Mouse (Mus musculus) MEL (cell line): ENCODE measurements around the gene Igf1r. TPM values are rescaled to one million over a fixed set of nuclear protein-coding genes. Genes with fewer than 3 reads are reported as not detected.

Experiments used
- DNase-seq: peaks from one replicate; pipeline ENCODE4 v3.0.0; 2011; ENCODE audit warnings: low read depth, low spot score
- H3K27ac ChIP-seq: 2 replicates; pipeline ENCODE4 v1.5.1; 2012; ENCODE audit warnings: low read depth, mild to moderate bottlenecking, control low read depth, low read length, moderate library complexity; ENCODE audit not compliant: control insufficient read depth
- H3K27me3 ChIP-seq, 2 experiments: fragments of 150-350 bp in 1 of 2; sonication (generic) in 1 of 2; 2 replicates each; pipeline ENCODE4 v1.6.1; 2012; ENCODE audit warnings: low read length in 2 of 2, mild to moderate bottlenecking in 2 of 2, improper control_type of control experiment in 1 of 2, moderate library complexity in 1 of 2; ENCODE audit not compliant: insufficient read depth in 2 of 2, control insufficient read depth in 1 of 2
- H3K36me3 ChIP-seq, 2 experiments: 2 replicates each; pipeline ENCODE4 v1.6.1; 2012 to 2014; ENCODE audit warnings: low read length in 2 of 2, improper control_type of control experiment in 1 of 2, inconsistent platforms in 1 of 2, mild to moderate bottlenecking in 1 of 2; ENCODE audit not compliant: insufficient read depth in 2 of 2, control insufficient read depth in 1 of 2
- H3K4me1 ChIP-seq, 2 experiments: fragments of 150-350 bp in 1 of 2; sonication (generic) in 1 of 2; 2 replicates each; pipeline ENCODE4 v1.6.1; 2012; ENCODE audit warnings: low read length in 2 of 2, improper control_type of control experiment in 1 of 2, mild to moderate bottlenecking in 1 of 2; ENCODE audit not compliant: insufficient read depth in 2 of 2, control insufficient read depth in 1 of 2
- H3K4me3 ChIP-seq, 2 experiments: fragments of 150-350 bp in 1 of 2; sonication (generic) in 1 of 2; 2 replicates each; pipeline ENCODE4 v1.5.1; 2012; ENCODE audit warnings: low read depth in 2 of 2, low read length in 2 of 2, mild to moderate bottlenecking in 2 of 2, moderate library complexity in 2 of 2, control low read depth in 1 of 2, improper control_type of control experiment in 1 of 2; ENCODE audit not compliant: control insufficient read depth in 1 of 2, insufficient read depth in 1 of 2
- H3K79me2 ChIP-seq: 2 replicates; pipeline ENCODE4 v1.6.1; 2012; ENCODE audit warnings: mild to moderate bottlenecking, low read length, moderate library complexity; ENCODE audit not compliant: control insufficient read depth, poor library complexity, insufficient read depth
- H3K9ac ChIP-seq: 2 replicates; pipeline ENCODE4 v1.6.1; 2012; ENCODE audit warnings: low read depth, mild to moderate bottlenecking, control low read depth, low read length, moderate library complexity; ENCODE audit not compliant: control insufficient read depth, poor library complexity, severe bottlenecking
- H3K9me3 ChIP-seq: fragments of 150-350 bp; sonication (generic); replicated peaks from 2 replicates; pipeline ENCODE4 v1.6.1; 2012; ENCODE audit warnings: mild to moderate bottlenecking, low read length, improper control_type of control experiment, moderate library complexity; ENCODE audit not compliant: insufficient read depth
- CHD1 ChIP-seq: IDR thresholded peaks from 2 replicates; pipeline ENCODE4 v1.6.1; 2012; ENCODE audit warnings: low read depth, mild to moderate bottlenecking, inconsistent platforms, low read length, improper control_type of control experiment
- CHD2 ChIP-seq: IDR thresholded peaks from 2 replicates; pipeline ENCODE4 v1.6.1; 2011; ENCODE audit warnings: low read length, improper control_type of control experiment
- EP300 ChIP-seq, 2 experiments: IDR thresholded peaks; 2 replicates each; pipeline ENCODE4 v1.6.1; 2011; ENCODE audit warnings: improper control_type of control experiment in 2 of 2, low read length in 2 of 2, low read depth in 1 of 2, mild to moderate bottlenecking in 1 of 2
- ETS1 ChIP-seq: IDR thresholded peaks from 2 replicates; pipeline ENCODE4 v1.6.1; 2012; ENCODE audit warnings: low read depth, mild to moderate bottlenecking, inconsistent platforms, low read length, improper control_type of control experiment, moderate library complexity
- GABPA ChIP-seq: IDR thresholded peaks from 2 replicates; pipeline ENCODE4 v1.6.1; 2012; ENCODE audit warnings: low read depth, mild to moderate bottlenecking, inconsistent platforms, low read length, improper control_type of control experiment, moderate library complexity
- GATA1 ChIP-seq: IDR thresholded peaks from 2 replicates; pipeline ENCODE4 v1.6.1; 2011; ENCODE audit warnings: low read depth, low read length, improper control_type of control experiment
- KAT2A ChIP-seq: conservative IDR thresholded peaks from 2 replicates; pipeline ENCODE4 v1.6.1; 2012; ENCODE audit warnings: low read depth, low read length, improper control_type of control experiment, inconsistent platforms
- MAX ChIP-seq: IDR thresholded peaks from 2 replicates; pipeline ENCODE4 v1.6.1; 2011; ENCODE audit warnings: low read length, improper control_type of control experiment
- MAZ ChIP-seq: IDR thresholded peaks from 2 replicates; pipeline ENCODE4 v1.6.1; 2012; ENCODE audit warnings: low read depth, mild to moderate bottlenecking, inconsistent platforms, low read length, improper control_type of control experiment
- MYB ChIP-seq: IDR thresholded peaks from 2 replicates; pipeline ENCODE4 v1.6.1; 2011; ENCODE audit warnings: mild to moderate bottlenecking, low read depth, low read length, improper control_type of control experiment
- RAD21 ChIP-seq: IDR thresholded peaks from 2 replicates; pipeline ENCODE4 v1.6.1; 2011; ENCODE audit warnings: mild to moderate bottlenecking, low read depth, low read length, improper control_type of control experiment
- RCOR1 ChIP-seq: IDR thresholded peaks from 2 replicates; pipeline ENCODE4 v1.6.1; 2012; ENCODE audit warnings: low read depth, mild to moderate bottlenecking, inconsistent platforms, low read length, improper control_type of control experiment
- SIN3A ChIP-seq: IDR thresholded peaks from 2 replicates; pipeline ENCODE4 v1.6.1; 2012; ENCODE audit warnings: low read length, improper control_type of control experiment, inconsistent platforms
- TAL1 ChIP-seq: IDR thresholded peaks from 2 replicates; pipeline ENCODE4 v1.6.1; 2012; ENCODE audit warnings: mild to moderate bottlenecking, inconsistent platforms, low read length, moderate library complexity, mixed read lengths
- TBP ChIP-seq: IDR thresholded peaks from 2 replicates; pipeline ENCODE4 v1.8.0; 2011; ENCODE audit warnings: low read depth, low read length, improper control_type of control experiment
- UBTF ChIP-seq: IDR thresholded peaks from 2 replicates; pipeline ENCODE4 v1.6.1; 2012; ENCODE audit warnings: low read depth, mild to moderate bottlenecking, inconsistent platforms, low read length, improper control_type of control experiment, moderate library complexity, borderline replicate concordance; ENCODE audit not compliant: insufficient read depth
- USF2 ChIP-seq, 2 experiments: IDR thresholded peaks; 2 replicates each; pipeline ENCODE4 v1.6.1; 2011 to 2012; ENCODE audit warnings: improper control_type of control experiment in 2 of 2, low read length in 2 of 2, borderline replicate concordance in 1 of 2, inconsistent platforms in 1 of 2, low read depth in 1 of 2, mild to moderate bottlenecking in 1 of 2; ENCODE audit not compliant: insufficient read depth in 1 of 2
- ZC3H11A ChIP-seq: IDR thresholded peaks from 2 replicates; pipeline ENCODE4 v1.6.1; 2012; ENCODE audit warnings: low read depth, mild to moderate bottlenecking, inconsistent platforms, low read length, improper control_type of control experiment
- ZKSCAN1 ChIP-seq: IDR thresholded peaks from 2 replicates; pipeline ENCODE4 v1.6.1; 2012; ENCODE audit warnings: low read depth, mild to moderate bottlenecking, inconsistent platforms, low read length, improper control_type of control experiment, moderate library complexity
- ZNF384 ChIP-seq: IDR thresholded peaks from 2 replicates; pipeline ENCODE4 v1.6.1; 2012; ENCODE audit warnings: low read depth, mild to moderate bottlenecking, inconsistent platforms, low read length, improper control_type of control experiment
- polyA plus RNA-seq, 2 experiments: library from polyadenylated mRNA; stranded (reverse) in 1 of 2; unstranded in 1 of 2; fragments of >175 nt in 1 of 2; fragments of >200 nt in 1 of 2; gene quantifications; 2 replicates each; pipeline versions ENCODE4 v1.2.1 to v1.2.4; 2012; ENCODE audit warnings: low replicate concordance in 2 of 2, low read depth in 1 of 2; ENCODE audit not compliant: insufficient read length in 2 of 2, insufficient read depth in 1 of 2, missing spikeins in 1 of 2
- total RNA-seq: library from RNA; depleted of rRNA; stranded (reverse); fragments of 300-350 nt; gene quantifications from 2 replicates; pipeline ENCODE4 v1.2.3, GENCODE M21; 2012

The Igf1r gene
- total and polyA plus RNA-seq, 3 experiments, result 11.8 to 11.9 TPM; not detected in 1

DNA sequence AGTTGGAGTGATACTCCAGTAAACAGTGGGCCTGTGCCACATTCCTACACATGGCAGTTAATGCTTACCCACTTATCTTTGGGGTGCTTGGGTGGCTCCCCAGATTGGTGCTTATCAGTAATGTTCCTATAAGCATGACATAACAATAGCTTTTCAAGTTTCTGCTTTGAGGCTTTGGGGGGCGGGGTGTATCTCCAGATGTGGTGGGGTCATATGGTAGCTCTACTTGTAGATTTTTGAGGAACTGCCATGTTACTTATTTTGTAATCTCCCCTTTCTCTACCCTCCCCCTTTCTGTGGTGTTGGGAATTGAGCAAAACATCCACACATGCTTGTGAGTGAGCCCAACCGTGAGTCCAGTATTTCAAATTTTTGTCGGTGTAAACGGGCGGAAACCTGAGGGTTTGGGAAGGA lies 32.4 kb downstream of the Igf1r start (continued):
- TF ChIP-seq GABPA (peak; percentile 64; the same call in 1 of the 2 replicates), MAX (peak; percentile 88), CHD2 (peak; percentile 85), TBP (no peak), ZC3H11A (peak; percentile 59), UBTF (no peak), MYB (peak; percentile 95), MAZ (peak; percentile 96), GATA1 (peak; percentile 98), USF2 (IDR thresholded peaks at IDR 0.05; ENCODE audit: borderline replicate concordance in 1 of 2, insufficient read depth in 1 of 2, low read depth in 1 of 2, low read length in 2 of 2) (no peak)
- TF ChIP-seq, all 39 proteins: peak for 27

DNA sequence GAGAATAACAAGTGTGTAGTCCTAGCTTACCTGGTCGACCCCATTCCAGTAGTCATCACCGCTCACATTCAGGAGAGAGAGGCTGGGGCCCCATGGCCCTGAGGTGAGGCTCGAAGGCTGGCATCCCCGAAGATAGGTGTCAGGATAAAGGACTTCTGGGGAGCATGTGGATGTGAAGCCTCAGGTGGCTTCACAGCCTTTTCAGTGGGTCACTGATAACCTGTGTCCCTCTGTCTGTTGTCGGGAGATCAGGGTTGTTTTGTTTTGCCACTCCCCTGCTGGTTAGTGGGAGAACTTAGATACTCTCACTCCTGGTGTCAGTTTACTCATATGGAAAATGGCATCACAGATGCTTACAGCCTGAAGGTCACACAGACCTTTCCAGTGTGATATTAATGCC lies 32.9 kb downstream of the Igf1r start:
- no peak for TF ChIP-seq RAD21
- 0 out of 2 replicates have a peak, but pooled peaks have one; percentile 79 for TF ChIP-seq CHD1
- TF ChIP-seq GATA1, result 0 out of 2 replicates have a peak, but pooled peaks have one; percentile 19
- TF ChIP-seq TAL1, result peak; percentile 39; the same call in 1 of the 2 replicates
- peak in 1 of 2 experiments; percentile 52; a peak in 1 of 4 replicates for TF ChIP-seq EP300 (IDR thresholded peaks at IDR 0.05; ENCODE audit: low read depth in 1 of 2, low read length in 2 of 2)
- Histone ChIP-seq H3K9me3 (no peaks in the 10 kb centered on the region), H3K4me3 (peak overlapping the region; percentile 23 to 36), H3K79me2 (peaks cover 17% of the 10 kb centered on the region), H3K4me1 (peaks cover 27 to 34% of the 10 kb centered on the region in 2 experiments), H3K27ac (peak overlapping the region; percentile 90), H3K36me3 (peaks cover 0 to 39% of the 10 kb centered on the region in 2 experiments; a peak in 2 of 4 replicates), H3K27me3 (no peaks in the 10 kb centered on the region), H3K9ac (peak overlapping the region; percentile 48)
- DNase-seq, result peak; percentile 47

DNA sequence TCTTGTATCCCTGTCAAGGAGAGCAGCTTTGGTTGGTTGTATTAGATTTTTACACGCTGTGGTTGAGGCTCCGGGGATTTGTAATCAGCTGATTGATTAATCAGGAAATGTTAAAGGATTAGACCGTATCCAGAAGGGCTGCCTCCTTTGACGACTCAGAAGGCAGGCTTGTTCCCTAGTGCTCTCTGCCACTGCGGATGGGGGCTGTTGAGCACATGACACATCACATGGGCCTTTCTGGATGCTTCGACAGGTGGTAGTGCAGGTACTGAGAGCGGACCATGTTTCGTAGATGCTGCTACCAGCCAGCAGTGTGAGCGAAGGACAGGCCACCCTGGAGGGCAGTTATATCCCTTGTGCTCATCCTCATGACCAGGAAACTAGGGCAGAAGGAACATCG lies 33.6 kb downstream of the Igf1r start:
- H3K9me3 ChIP-seq, result no peaks in the 10 kb centered on the region
- peaks cover 0 to 39% of the 10 kb centered on the region in 2 experiments; a peak in 2 of 4 replicates for H3K36me3 ChIP-seq
- H3K79me2 ChIP-seq, result peaks cover 17% of the 10 kb centered on the region
- H3K4me3 ChIP-seq, result no peak overlapping the region
- peaks cover 27 to 34% of the 10 kb centered on the region in 2 experiments for H3K4me1 ChIP-seq
- no peak for TF ChIP-seq MAZ
- TF ChIP-seq ZC3H11A, result no peak
- no peak for TF ChIP-seq KAT2A
- no peak for TF ChIP-seq EP300 (IDR thresholded peaks at IDR 0.05; ENCODE audit: low read depth in 1 of 2, low read length in 2 of 2)
- TF ChIP-seq ZNF384, result no peak
- no peak for TF ChIP-seq RAD21
- TF ChIP-seq ZKSCAN1, result no peak
- TF ChIP-seq ETS1, result no peak
- TF ChIP-seq SIN3A, result no peak
- TF ChIP-seq RCOR1, result no peak
- no peak for TF ChIP-seq MAX
- H3K9ac ChIP-seq, result no peak overlapping the region
- no peak for DNase-seq
- peak overlapping the region; percentile 90; the same call in 1 of the 2 replicates for H3K27ac ChIP-seq
- H3K27me3 ChIP-seq, result no peaks in the 10 kb centered on the region
